Mouse (Mus musculus) heart, postnatal 0 days (tissue): Measurements from ENCODE around the gene Slmap.

ENCODE experiments used
- CTCF ChIP-seq: IDR thresholded peaks from 2 replicates; pipeline ENCODE4 v1.5.1; 2016; ENCODE audit warnings: antibody characterized with exemption, control low read depth, low read depth
- EP300 ChIP-seq: IDR thresholded peaks from 2 replicates; pipeline ENCODE4 v1.6.1; 2016; ENCODE audit warnings: antibody characterized with exemption, low read depth

DNA sequence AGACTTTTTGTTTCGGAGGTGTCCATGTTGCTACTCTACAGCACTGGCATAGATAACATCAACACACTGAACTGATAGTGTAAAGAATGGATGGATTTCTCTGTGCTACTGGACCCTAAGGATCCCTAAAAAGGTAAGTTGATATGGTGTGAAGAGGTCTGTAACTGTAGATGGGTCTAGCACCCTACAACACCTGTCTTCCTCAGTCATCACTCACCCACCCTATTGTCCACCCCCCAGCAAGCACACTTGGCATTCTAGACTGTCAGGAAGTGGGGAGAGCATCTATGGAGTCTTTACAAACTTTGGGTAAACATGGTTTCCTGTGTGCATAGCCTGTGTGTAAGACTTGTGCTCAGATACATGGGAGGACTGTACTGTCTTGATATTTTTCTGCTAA, 7.4 kb upstream of the Slmap start:
- TF ChIP-seq EP300 (no peak), CTCF (no peak)
